ENCODE assay signal across 7 mouse cellular contexts in genomic region chr4:33204682-33205081, GRCm38 (mm10). TPM values are rescaled to one million over a fixed set of nuclear protein-coding genes. Genes with fewer than 3 reads are reported as not detected.
DNase-seq lines count a peak whose midpoint lies in the region; ATAC-seq lines count a peak whose summit lies in the region.

No protein-coding gene starts in this region.

- no peak; the same call in 1 of the 2 replicates for ATAC-seq in limb, embryonic 11.5 days (ENCODE audit: insufficient number of reproducible peaks, low FRiP score, low TSS enrichment, low read depth)

- DNase-seq in 3T3-L1 (ENCODE audit: low read depth, low spot score) = peak; percentile 58
- peak; percentile 59 for DNase-seq in B cell, adult 2 months
- peak; percentile 62 for DNase-seq in adrenal gland, postnatal 25 days
- DNase-seq in embryo, embryonic 9.5 days (ENCODE audit: extremely low spot score) = peak; percentile 63
- DNase-seq in heart, postnatal 36 days = peak; percentile 36 to 54
- peak; percentile 77 for DNase-seq in limb, embryonic 11.5 days (ENCODE audit: low spot score)
- DNase-seq in retina, embryonic 14.5 days (ENCODE audit: low spot score) = peak; percentile 86

- H3K27me3 ChIP-seq in limb, embryonic 11.5 days (ENCODE audit: control insufficient read depth, insufficient read depth, low read length) = no peaks in the 10 kb centered on the region

- H3K4me3 ChIP-seq in limb, embryonic 11.5 days (ENCODE audit: low read depth, low read length) = no peak overlapping the region

- H3K27ac ChIP-seq in limb, embryonic 11.5 days (replicated peaks; ENCODE audit: low read depth, low read length) = no peak overlapping the region

- H3K4me2 ChIP-seq in limb, embryonic 11.5 days (ENCODE audit: low read depth, severe bottlenecking) = no peak overlapping the region

- 0 out of 2 replicates have a peak, but pooled peaks cover 2% of the 10 kb centered on the region for H3K4me1 ChIP-seq in limb, embryonic 11.5 days (ENCODE audit: control insufficient read depth, insufficient read depth, low read length)

- WGBS in limb, embryonic 11.5 days = 5% methylated on average over 4 of the region's 4 CpGs

- H3K36me3 ChIP-seq in limb, embryonic 11.5 days (ENCODE audit: control insufficient read depth, insufficient read depth, low read length) = no peaks in the 10 kb centered on the region

- H3K9me3 ChIP-seq in limb, embryonic 11.5 days (ENCODE audit: control insufficient read depth, low read length) = no peaks in the 10 kb centered on the region

- H3K9ac ChIP-seq in limb, embryonic 11.5 days (ENCODE audit: low read length) = no peak overlapping the region

- intact Hi-C loops in heart, postnatal 36 days (cut with DNase I) = loop anchor here (2.0 kb wide), 2 partner anchors 56 to 80 kb away; no protein-coding TSS in a partner anchor

RNA-seq across cellular contexts. Expression of gene Srsf12, which starts 4.1 kb away (rescaled TPM):
- total RNA-seq in adrenal gland, postnatal 25 days (2021) = 0.94 TPM in 1 of 2 replicates, not detected in the other
- not detected for total RNA-seq in heart, postnatal 36 days (2021)
- polyA plus RNA-seq in limb, embryonic 11.5 days (2014; fragmentation: Nextera tagmentation; extraction: Ambion mirVana) = 10.9 and 12.0 TPM in 2 replicates

RNA-seq across cellular contexts. Expression of gene Pm20d2, which starts 15.1 kb away (rescaled TPM):
- total RNA-seq in adrenal gland, postnatal 25 days (2021) = 43.9 and 82.7 TPM in 2 replicates
- 10 to 100 TPM; 55.9 to 62.9 TPM for total RNA-seq in heart, postnatal 36 days (2021)
- polyA plus RNA-seq in limb, embryonic 11.5 days (2014; fragmentation: Nextera tagmentation; extraction: Ambion mirVana) = 0.69 and 0.95 TPM in 2 replicates
